Mouse (Mus musculus) forebrain, embryonic 13.5 days (tissue): Measurements from ENCODE around the gene Ptgdr. TPM values are rescaled to one million over a fixed set of nuclear protein-coding genes. Genes with fewer than 3 reads are reported as not detected.
"Not testable (repeated sequence)": the region's sequence is repeated elsewhere in the genome, so short reads cannot be mapped to it uniquely, and the experiment has no call there.

Source experiments
- ATAC-seq: fragments of 200-750 bp; cut with Nextera tagmentation; 2 replicates; pipeline ENCODE4 v1.8.0; 2017
- H3K27ac ChIP-seq: fragments of 300-500 bp; sonication (generic); 2 replicates; pipeline ENCODE4 v1.5.1; 2015; ENCODE audit warnings: inconsistent platforms, mild to moderate bottlenecking, moderate library complexity
- H3K27me3 ChIP-seq: fragments of 300-500 bp; sonication (generic); 2 replicates; pipeline ENCODE4 v1.6.1; 2015; ENCODE audit warnings: mild to moderate bottlenecking, inconsistent platforms
- H3K36me3 ChIP-seq: fragments of 300-500 bp; sonication (generic); 2 replicates; pipeline ENCODE4 v1.6.1; 2015; ENCODE audit warnings: mild to moderate bottlenecking, inconsistent platforms; ENCODE audit not compliant: poor library complexity, severe bottlenecking
- H3K4me1 ChIP-seq: fragments of 300-500 bp; sonication (generic); 2 replicates; pipeline ENCODE4 v1.6.1; 2015; ENCODE audit warnings: inconsistent platforms
- H3K4me2 ChIP-seq: fragments of 300-500 bp; sonication (generic); 2 replicates; pipeline ENCODE4 v1.6.1; 2015; ENCODE audit warnings: inconsistent platforms, mild to moderate bottlenecking, moderate library complexity
- H3K4me3 ChIP-seq: fragments of 300-500 bp; sonication (generic); 2 replicates; pipeline ENCODE4 v1.5.1; 2015; ENCODE audit warnings: mild to moderate bottlenecking, inconsistent platforms
- H3K9ac ChIP-seq: fragments of 300-500 bp; sonication (generic); 2 replicates; pipeline ENCODE4 v1.6.1; 2015; ENCODE audit warnings: mild to moderate bottlenecking, inconsistent platforms
- H3K9me3 ChIP-seq: fragments of 300-500 bp; sonication (generic); replicated peaks from 2 replicates; pipeline ENCODE4 v1.6.1; 2016; ENCODE audit warnings: inconsistent platforms
- WGBS: fragments of 180-500 bp; shearing (Covaris S2); methylation state at CpG from one replicate; pipeline ENCODE4 v1.1.7; 2015; 5-methylcytosine and 5-hydroxymethylcytosine counted together
- polyA plus RNA-seq: library from polyadenylated mRNA; unstranded; fragments of >200 nt; fragmentation: Nextera tagmentation; extraction: Ambion mirVana; gene quantifications from 2 replicates; pipeline ENCODE4 v1.2.1, GENCODE M21; 2015

Gene Ptgdr
- polyA plus RNA-seq = 0.06 and 0.08 TPM in 2 replicates

DNA sequence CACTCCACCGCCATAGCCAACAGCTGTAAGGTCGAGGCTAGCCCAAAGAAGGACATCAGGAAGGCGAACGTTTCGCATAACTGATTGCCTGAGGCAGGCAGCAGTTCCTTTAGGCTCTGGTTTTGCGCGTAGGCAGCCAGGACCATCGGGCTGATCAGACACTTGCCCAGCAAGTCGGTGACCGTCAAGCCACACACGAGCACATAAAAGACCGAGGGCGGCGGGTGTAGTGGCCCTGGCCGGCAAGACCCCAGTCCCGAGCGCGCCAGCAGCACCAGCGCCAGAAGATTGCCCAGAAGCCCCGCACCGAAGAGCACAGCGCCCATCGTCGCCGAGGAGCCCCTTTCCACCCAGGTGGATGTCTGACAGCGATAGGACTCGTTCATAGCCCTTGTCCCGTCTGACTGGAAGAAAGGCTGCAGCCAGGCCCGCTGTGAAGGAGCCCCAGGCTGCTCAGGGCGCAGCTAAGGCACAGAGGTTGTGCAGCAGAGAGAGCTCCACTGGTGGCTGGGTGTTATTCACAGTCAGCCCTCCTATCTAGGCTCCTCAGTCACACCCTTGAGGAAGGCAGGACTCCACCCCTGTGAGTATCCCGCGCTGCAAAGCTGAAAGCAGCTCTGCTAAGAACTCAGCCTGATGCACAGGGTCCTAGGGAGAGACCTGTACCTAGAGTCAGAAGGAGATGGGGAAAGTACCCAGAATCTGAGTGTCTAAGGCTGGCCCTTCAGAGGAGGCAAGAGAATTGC, at the start of gene Ptgdr:
Gene Ptgdr (minus strand): TSS at position 508 of the 746 bp plus-strand sequence.
- peak; percentile 43 for ATAC-seq
- Histone ChIP-seq H3K9ac (0 out of 2 replicates have a peak within 1 kb of the TSS, but pooled peaks have one; percentile 17), H3K4me1 (peaks cover 10% of the 10 kb centered on the region), H3K4me3 (peak within 1 kb of the TSS; percentile 30), H3K36me3 (no peaks in the 10 kb centered on the region), H3K27me3 (peaks cover 25% of the 10 kb centered on the region), H3K4me2 (peak within 1 kb of the TSS; percentile 54), H3K9me3 (no peaks in the 10 kb centered on the region), H3K27ac (no peak within 1 kb of the TSS)
- whole genome bisulfite sequencing = under 1% methylated on average over 32 of the region's 32 CpGs

- H3K9ac ChIP-seq = no peak overlapping the region
- no peaks in the 10 kb centered on the region for H3K36me3 ChIP-seq
- no peaks in the 10 kb centered on the region for H3K9me3 ChIP-seq
- no peak overlapping the region for H3K4me3 ChIP-seq
- no peaks in the 10 kb centered on the region for H3K27me3 ChIP-seq
- H3K4me2 ChIP-seq = no peak overlapping the region
- H3K27ac ChIP-seq = no peak overlapping the region
- H3K4me1 ChIP-seq = no peaks in the 10 kb centered on the region
- ATAC-seq = no peak
- 95% methylated on average over 5 of the region's 5 CpGs for WGBS
These were observed 48.6 kb upstream of the Ptgdr start for GRCm38 (mm10) chr14:44907774-44908173.

- H3K27ac ChIP-seq = no peak overlapping the region
- no peak for ATAC-seq
- whole genome bisulfite sequencing = 76% methylated on average over 4 of the region's 4 CpGs
These were observed 45.0 kb upstream of the Ptgdr start for GRCm38 (mm10) chr14:44904199-44904598.

GRCm38 (mm10) chr14:44901735-44902134, 42.6 kb upstream of the Ptgdr start:
- H3K4me1 ChIP-seq, H3K4me3 ChIP-seq, H3K27me3 ChIP-seq, H3K27ac ChIP-seq, H3K4me2 ChIP-seq, ATAC-seq, H3K36me3 ChIP-seq, H3K9ac ChIP-seq, H3K9me3 ChIP-seq: not testable (repeated sequence)

More at GRCm38 (mm10) chr14:44904199-44904598, 45.0 kb upstream of the Ptgdr start:
- no peak overlapping the region for H3K4me3 ChIP-seq
- no peaks in the 10 kb centered on the region for H3K27me3 ChIP-seq
- no peak overlapping the region for H3K9ac ChIP-seq
- H3K36me3 ChIP-seq = no peaks in the 10 kb centered on the region
- H3K9me3 ChIP-seq = no peaks in the 10 kb centered on the region
- H3K4me1 ChIP-seq = no peaks in the 10 kb centered on the region
- no peak overlapping the region for H3K4me2 ChIP-seq

GRCm38 (mm10) chr14:44891387-44892132, 32.4 kb upstream of the Ptgdr start:
- Histone ChIP-seq H3K27me3 (no peaks in the 10 kb centered on the region), H3K9me3 (no peaks in the 10 kb centered on the region), H3K9ac (no peak overlapping the region), H3K4me3 (no peak overlapping the region), H3K27ac (no peak overlapping the region), H3K36me3 (no peaks in the 10 kb centered on the region), H3K4me2 (no peak overlapping the region), H3K4me1 (no peaks in the 10 kb centered on the region)
- no peak for ATAC-seq
- 79% methylated on average over 7 of the region's 7 CpGs for WGBS

GRCm38 (mm10) chr14:44869686-44870085, 10.5 kb upstream of the Ptgdr start:
- WGBS = 78% methylated on average over 6 of the region's 6 CpGs
- H3K36me3 ChIP-seq = no peaks in the 10 kb centered on the region
- H3K27ac ChIP-seq = no peak overlapping the region
- H3K9me3 ChIP-seq = no peaks in the 10 kb centered on the region
- no peak for ATAC-seq
- H3K4me2 ChIP-seq = no peak overlapping the region
- no peaks in the 10 kb centered on the region for H3K4me1 ChIP-seq
- H3K4me3 ChIP-seq = no peak overlapping the region
- no peak overlapping the region for H3K9ac ChIP-seq
- no peaks in the 10 kb centered on the region for H3K27me3 ChIP-seq

DNA sequence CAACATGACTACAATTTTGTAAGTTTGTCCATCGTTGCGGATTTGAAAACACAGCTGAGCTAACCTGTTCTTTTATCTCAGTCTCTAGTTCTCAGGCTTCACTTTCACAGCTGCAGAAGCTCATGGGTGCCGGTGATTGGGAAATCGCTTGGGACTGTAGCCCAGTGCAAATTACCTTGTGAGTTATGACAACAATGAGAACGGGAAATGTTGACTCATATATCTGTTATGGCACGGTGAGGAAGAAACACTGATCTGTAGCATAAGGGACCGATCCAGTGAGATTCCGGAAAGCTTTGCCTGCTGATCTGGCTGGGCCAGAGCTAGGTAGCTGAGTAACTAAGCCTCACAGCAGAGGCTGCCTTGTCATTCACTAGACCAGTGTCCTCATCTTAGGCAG, 6.5 kb upstream of the Ptgdr start:
- Histone ChIP-seq H3K4me1 (peaks cover 3% of the 10 kb centered on the region; the same call in 1 of the 2 replicates), H3K4me3 (no peak overlapping the region)
- 82% methylated on average over 8 of the region's 8 CpGs for whole genome bisulfite sequencing

GRCm38 (mm10) chr14:44863086-44863485, 3.9 kb upstream of the Ptgdr start:
- WGBS = 40% methylated on average over 4 of the region's 4 CpGs
- Histone ChIP-seq H3K4me1 (peaks cover 10% of the 10 kb centered on the region), H3K36me3 (no peaks in the 10 kb centered on the region), H3K4me3 (no peak overlapping the region), H3K9ac (no peak overlapping the region), H3K4me2 (no peak overlapping the region), H3K27ac (no peak overlapping the region), H3K27me3 (peaks cover 18% of the 10 kb centered on the region), H3K9me3 (no peaks in the 10 kb centered on the region)
- ATAC-seq = no peak

More for the DNA sequence above, 6.5 kb upstream of the Ptgdr start:
- Histone ChIP-seq H3K27ac (no peak overlapping the region), H3K27me3 (no peaks in the 10 kb centered on the region), H3K9ac (no peak overlapping the region), H3K4me2 (no peak overlapping the region), H3K9me3 (no peaks in the 10 kb centered on the region), H3K36me3 (no peaks in the 10 kb centered on the region)
- no peak for ATAC-seq

DNA sequence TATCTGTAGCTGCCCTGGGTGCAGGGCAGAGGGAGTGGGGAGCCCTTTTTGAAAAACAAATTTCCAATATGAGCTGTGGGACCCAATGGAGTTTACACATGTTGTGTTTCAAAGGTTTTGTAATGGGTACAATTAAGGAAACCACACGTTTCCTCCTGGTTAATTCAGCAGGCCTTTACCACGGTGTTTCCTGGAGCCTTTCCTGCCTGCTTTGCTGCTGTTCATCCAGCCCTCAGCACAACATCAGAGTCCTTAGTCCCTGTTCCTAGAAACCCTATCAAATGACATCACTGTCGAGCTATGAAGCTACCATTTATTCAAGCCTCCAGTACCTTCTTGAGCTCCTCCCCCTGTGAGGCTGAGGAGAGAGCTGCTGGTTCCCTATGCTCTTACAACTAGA, 2.0 kb upstream of the Ptgdr start:
- no peak overlapping the region for H3K9ac ChIP-seq
- no peak overlapping the region for H3K4me2 ChIP-seq
- peaks cover 25% of the 10 kb centered on the region for H3K27me3 ChIP-seq
- peaks cover 10% of the 10 kb centered on the region for H3K4me1 ChIP-seq
- H3K27ac ChIP-seq = no peak overlapping the region
- H3K4me3 ChIP-seq = no peak overlapping the region
- H3K36me3 ChIP-seq = no peaks in the 10 kb centered on the region
- no peaks in the 10 kb centered on the region for H3K9me3 ChIP-seq
- ATAC-seq = no peak
- WGBS = 70% methylated on average over 3 of the region's 3 CpGs

DNA sequence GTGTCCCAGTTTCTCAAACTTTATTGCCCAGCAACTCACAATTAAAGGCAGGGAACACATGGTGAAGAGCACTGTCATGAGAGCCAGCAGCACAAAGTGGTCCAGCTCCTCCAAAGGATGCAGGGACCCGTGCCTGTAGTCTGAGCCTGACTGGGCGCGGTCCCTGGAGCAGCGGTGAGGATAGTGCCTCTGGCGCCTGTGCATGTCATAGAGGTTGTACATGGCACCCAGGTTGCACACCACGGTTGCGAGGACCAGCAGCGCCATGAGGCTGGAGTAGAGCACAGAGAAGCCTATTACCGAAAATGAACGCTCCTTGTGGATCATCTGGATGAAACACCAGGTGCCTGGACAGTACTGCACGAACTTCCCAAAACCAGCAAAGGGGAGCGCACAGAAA, 803 bp downstream of the Ptgdr start:
- peak; percentile 24; the same call in 1 of the 2 replicates for ATAC-seq
- Histone ChIP-seq H3K4me1 (peaks cover 9% of the 10 kb centered on the region), H3K27ac (no peak overlapping the region), H3K9me3 (no peaks in the 10 kb centered on the region), H3K4me3 (peak overlapping the region; percentile 30; the same call in 1 of the 2 replicates), H3K9ac (no peak overlapping the region), H3K4me2 (peak overlapping the region; percentile 54), H3K36me3 (no peaks in the 10 kb centered on the region), H3K27me3 (peaks cover 25% of the 10 kb centered on the region)
- WGBS = 11% methylated on average over 12 of the region's 12 CpGs

- not testable (repeated sequence) for H3K9me3 ChIP-seq, H3K27ac ChIP-seq, H3K4me2 ChIP-seq, H3K27me3 ChIP-seq, H3K36me3 ChIP-seq, H3K4me3 ChIP-seq, H3K4me1 ChIP-seq, H3K9ac ChIP-seq
- WGBS = 1% methylated on average over 3 of the region's 3 CpGs
- ATAC-seq = peak; percentile 78
These were observed 8.5 kb downstream of the Ptgdr start for GRCm38 (mm10) chr14:44850637-44851036.

GRCm38 (mm10) chr14:44847740-44848139, 11.4 kb downstream of the Ptgdr start:
- H3K9ac ChIP-seq = no peak overlapping the region
- ATAC-seq = no peak

More at GRCm38 (mm10) chr14:44847740-44848139, 11.4 kb downstream of the Ptgdr start:
- no peaks in the 10 kb centered on the region for H3K27me3 ChIP-seq
- no peak overlapping the region for H3K27ac ChIP-seq
- no peaks in the 10 kb centered on the region for H3K4me1 ChIP-seq
- no peak overlapping the region for H3K4me2 ChIP-seq
- H3K9me3 ChIP-seq = no peaks in the 10 kb centered on the region
- H3K4me3 ChIP-seq = no peak overlapping the region
- no peaks in the 10 kb centered on the region for H3K36me3 ChIP-seq
- WGBS = 95% methylated on average over 2 of the region's 2 CpGs
